Mouse (Mus musculus) left cerebral cortex, postnatal 10 days (tissue): ENCODE results near the gene Ube4b. TPM values are rescaled to one million over a fixed set of nuclear protein-coding genes. Genes with fewer than 3 reads are reported as not detected.
"Not testable (repeated sequence)": the region's sequence is repeated elsewhere in the genome, so short reads cannot be mapped to it uniquely, and the experiment has no call there.

ENCODE experiments used
- DNase-seq, 2 experiments: peaks; one replicate each; pipeline ENCODE4 v3.0.0; 2021 to 2022; ENCODE audit warnings: low spot score in 2 of 2, mixed read lengths in 1 of 2; ENCODE audit errors: extremely low spot score in 1 of 2
- intact Hi-C: fragments of 180-260 bp; cut with DNase I; formaldehyde crosslinking; loops from one replicate; pipeline ENCODE4 v1.15.1; 2025
- total RNA-seq, 2 experiments: library from RNA; stranded (reverse); gene quantifications; 2 replicates each; pipeline ENCODE4 v1.2.3; 2021

Gene Ube4b
- total RNA-seq, 2 experiments from 2014 or later, result 104 to 119 TPM

DNA sequence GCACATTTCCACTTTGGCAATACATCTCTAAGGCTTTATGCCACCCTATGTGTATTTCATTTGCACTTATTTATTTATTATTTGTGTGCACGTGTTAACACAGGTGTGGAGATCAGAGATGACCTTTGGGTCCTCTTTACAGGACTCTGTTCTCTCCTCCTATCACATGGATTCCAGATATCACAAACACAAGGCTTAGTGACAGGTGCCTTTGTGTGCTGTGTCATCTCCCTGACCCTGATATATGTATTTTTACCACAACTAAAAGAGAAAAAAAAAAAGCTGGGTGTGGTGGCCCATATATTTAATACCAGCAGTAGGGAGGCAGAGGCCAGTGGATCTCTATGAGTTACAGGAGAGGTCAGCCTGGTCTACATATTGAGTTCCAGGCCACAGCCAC, 17.9 kb upstream of the Ube4b start:
- intact Hi-C loops, result no loop called here
- no peak for DNase-seq

DNA sequence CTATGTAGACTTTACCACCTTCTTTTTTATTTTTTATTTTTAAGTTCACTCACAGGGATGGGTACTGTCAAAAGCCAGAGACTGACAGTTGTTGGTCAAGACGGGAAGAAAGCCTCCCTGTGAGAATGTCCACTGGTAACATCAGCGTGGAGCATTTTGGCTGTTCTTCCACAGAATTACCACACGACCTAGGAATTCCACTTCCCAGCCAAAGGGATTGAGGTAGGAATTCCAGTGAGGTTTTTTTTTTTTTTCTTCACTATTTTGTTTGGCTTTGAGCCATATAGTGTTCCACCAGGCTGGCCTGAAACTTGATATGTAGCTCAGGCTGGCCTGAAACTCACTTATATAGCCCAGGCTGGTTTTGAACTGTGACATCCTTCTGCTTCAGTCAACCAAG, 15.9 kb upstream of the Ube4b start:
- intact Hi-C loops, result no loop called here
- no peak for DNase-seq

DNA sequence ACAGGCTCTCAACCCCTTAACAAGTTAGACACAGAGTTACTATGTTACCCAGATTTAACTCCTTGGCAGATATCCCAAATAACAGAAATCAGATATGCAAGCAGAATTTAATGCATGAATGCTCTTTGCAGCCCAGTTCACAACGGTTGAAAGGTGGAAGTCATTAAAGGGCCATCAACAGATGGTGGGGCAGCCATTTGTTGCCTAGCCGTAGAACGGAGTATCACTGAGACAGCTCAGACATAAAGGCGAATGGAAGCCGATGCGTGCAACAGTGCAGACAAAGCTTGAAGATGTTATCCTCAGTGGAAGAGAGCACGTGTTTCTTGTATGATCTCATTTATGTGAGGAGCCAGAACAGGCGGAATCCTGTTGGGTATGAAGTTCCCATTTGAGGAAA, 14.0 kb upstream of the Ube4b start:
- intact Hi-C loops, result no loop called here
- DNase-seq, result no peak

DNA sequence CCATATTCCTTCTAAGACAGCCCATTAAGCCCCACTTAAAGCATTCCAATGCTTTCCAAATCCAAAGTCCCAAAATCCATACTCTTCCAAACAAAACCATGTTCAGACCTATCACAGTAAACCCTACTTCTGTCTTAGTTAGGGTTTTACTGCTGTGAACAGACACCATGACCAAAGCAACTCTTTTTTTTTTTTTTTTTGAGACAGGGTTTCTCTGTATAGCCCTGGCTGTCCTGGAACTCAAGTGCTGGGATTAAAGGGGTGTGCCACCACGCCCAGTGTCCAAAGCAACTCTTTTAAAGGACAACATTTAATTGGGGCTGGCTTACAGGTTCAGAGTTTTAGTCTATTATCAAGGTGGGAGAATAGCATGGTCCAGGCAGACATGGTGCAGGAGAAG, 5.3 kb upstream of the Ube4b start:
- DNase-seq, intact Hi-C loops: not testable (repeated sequence)

DNA sequence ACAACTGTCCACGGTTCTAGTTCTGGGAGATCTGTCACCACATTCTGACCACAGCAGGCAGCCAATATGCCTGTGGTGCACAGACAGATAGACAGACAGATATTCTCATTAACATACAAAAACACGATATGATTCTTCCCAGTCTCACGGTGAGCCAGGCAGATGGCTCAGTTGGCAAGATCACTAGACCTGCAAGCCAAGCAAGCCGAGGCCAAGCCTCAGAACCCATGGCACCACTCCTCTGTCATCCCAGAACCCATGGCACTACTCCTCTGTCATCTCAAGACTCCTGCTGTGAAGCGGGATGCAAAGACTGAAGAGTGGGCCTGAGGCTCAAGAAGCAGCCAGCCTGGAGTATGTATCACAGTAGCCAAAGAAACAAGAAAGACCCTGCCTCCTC, 3.0 kb upstream of the Ube4b start:
- intact Hi-C loops, result no loop called here
- DNase-seq, result no peak

DNA sequence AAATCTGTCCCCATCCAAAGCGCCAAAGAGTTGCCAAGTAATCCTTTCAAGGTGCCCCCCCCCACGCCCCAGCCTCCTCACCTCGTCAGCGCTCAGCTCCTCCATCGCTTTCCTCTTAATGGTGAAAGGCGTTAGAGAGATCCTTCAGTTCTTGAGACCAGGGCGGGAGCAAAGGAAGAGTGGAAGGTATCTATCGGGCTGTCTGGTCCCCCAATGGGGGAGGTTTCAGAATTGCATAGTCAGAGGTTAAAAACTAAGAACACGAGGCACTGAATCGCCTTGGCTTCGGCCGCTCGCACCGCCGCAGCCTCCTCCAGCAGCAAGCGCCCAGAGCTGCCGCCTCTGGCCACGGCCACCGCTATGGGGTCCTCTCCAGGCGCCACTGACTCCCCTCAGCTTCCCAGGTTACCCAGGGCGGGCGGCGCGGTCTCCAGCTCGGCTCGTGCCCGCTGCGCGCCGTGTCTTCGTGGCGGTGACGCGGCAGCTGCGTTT, 702 bp downstream of the Ube4b start:
- intact Hi-C loops, result no loop called here
- peak; percentile 28 to 51 for DNase-seq

DNA sequence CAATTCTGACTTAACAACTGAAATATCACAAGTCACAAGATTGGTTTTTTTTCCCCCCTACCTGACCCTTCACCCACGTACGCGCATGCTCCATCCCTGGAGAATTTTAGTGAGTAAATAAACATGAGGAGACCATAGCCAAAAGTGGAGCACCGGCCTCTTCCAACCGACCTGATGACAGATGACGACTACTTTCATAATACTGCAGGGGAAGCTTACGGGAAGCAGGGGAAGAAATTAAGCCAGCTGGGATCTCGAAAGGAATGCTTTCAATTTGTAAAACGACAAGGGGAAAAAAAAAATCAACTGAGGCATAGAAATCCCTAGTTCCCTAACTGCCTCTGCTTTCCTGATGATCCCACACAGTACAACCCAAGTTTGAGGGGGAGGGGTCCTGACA, 1.8 kb downstream of the Ube4b start:
- no peak for DNase-seq
- intact Hi-C loops, result no loop called here

DNA sequence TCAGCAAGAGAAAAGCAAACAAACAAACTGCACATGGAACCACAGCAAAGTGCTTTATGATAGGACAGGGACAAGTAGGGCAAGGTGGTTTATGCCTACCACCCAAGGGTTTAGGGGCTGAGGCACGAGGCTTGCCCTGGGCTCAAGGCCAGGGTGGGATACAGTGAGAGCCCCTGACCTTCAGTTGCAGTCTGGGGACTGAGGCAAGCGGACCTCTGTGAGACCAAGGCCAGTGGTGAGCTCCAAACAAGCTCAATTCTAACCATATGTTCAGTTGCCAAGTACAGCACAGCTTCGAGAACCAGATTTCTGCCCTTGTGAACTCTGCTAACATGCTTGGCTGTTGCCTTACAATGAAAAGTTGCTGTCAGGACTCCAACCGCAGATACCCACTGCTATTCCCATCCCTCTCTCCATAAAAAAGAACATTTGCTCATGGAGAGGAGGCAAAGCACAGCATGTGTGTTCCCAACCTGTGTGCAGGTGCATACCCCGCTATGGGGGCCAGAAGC, 8.6 kb downstream of the Ube4b start:
- intact Hi-C loops, result no loop called here
- DNase-seq, result no peak

DNA sequence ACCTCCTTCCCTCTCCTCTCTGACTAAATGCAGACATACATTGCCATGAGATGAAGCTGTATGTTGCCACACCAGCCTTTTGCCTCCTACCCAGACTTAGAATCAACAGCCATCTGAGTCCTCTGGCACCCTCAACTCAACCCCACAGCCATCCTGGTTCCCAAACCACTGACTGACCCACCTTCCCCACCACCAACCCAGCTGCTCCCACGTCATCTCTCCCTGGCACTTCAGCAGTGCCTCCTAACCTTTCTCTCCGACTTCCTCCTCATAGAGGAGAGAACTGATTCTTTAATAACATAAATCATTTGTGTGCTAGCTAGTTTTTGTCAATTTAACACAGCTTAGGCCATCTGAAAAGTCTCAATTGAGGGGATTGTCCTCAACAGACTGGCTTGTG, 9.6 kb downstream of the Ube4b start:
- intact Hi-C loops, result no loop called here
- DNase-seq, result no peak

DNA sequence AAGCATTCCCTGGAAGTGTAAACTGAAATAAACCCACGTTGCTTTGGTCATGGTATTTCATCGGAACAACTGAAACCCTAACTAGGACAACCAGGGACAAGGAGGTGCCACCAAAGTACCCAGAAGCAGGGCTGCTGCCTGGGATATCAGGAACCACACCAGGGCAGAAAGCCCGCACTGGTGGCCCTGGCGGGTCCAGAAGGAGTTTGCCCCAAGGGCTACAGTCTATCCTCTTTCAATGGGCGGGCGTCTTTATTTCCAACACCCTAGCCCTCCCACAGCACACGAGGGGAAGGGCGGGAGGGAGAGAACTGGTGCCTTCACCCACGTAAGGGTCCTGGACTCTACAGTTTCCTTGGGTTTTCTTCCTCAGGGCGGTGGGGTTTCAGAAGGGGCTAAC, 10.1 kb downstream of the Ube4b start:
- DNase-seq, result no peak
- intact Hi-C loops, result no loop called here

DNA sequence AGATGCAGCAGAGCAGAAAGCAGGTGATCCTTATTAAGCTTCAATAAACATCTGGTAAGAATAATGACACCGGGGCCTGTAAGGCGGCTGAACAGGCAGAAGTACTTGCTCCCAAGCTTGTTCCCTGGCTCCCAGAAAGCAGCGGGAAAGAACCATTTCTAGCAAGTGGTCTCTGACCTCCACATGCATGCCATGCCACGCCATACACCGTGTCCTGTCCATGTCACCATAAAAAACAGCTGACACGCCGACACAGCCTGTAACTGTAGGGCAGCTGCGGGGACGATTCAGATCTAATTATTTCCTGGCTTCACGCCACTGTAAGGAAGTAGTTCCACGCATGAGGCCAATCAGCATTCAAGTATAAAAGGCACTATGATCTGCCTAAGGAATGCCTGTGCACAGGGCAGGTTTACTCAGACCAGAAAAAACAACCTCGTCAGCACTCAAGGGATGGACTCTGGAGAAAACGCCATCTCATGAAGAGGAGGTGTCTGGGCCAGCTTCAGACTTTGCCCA, 10.8 kb downstream of the Ube4b start:
- intact Hi-C loops, result no loop called here

DNA sequence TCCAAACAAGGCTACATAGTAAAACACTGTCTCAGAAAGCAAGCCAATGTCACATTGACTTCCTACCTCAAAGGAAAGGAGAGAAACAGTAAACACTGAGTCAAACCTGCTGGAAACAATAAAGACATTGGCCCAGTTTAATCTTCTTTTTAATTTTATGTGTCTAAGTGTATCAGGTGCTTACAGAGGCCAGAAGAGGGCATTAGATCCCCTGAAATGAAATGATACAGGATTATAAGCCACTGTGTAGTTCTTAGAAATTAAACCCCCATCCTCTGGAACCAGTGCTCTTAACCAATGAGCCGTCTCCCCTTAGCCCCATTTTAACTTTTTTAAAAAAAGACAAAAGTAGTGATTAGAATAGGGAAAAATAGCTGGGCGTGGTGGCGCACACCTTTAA, 12.3 kb downstream of the Ube4b start:
- DNase-seq, result no peak
- intact Hi-C loops, result no loop called here

More for the DNA sequence above, 10.8 kb downstream of the Ube4b start:
- DNase-seq, result no peak

DNA sequence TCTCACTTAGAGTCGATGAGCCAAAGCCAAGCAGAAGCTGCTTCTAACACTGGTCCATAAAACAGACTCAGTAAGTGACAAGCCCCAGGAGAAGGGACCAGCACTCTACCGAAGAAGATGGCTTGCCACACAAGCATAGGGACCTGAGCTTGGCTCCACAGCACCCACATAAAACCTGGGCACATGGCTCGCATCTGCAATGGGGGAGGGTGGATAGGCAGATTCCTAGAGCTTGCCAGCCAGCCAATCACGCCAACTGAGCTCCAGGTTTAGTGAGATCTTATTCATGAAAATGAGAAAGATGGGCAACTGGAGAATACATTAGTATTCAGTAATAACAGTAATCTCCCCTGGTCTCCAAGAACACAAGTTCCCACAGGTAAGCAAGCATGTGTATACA, 16.8 kb downstream of the Ube4b start:
- intact Hi-C loops, result no loop called here
- DNase-seq, result no peak

DNA sequence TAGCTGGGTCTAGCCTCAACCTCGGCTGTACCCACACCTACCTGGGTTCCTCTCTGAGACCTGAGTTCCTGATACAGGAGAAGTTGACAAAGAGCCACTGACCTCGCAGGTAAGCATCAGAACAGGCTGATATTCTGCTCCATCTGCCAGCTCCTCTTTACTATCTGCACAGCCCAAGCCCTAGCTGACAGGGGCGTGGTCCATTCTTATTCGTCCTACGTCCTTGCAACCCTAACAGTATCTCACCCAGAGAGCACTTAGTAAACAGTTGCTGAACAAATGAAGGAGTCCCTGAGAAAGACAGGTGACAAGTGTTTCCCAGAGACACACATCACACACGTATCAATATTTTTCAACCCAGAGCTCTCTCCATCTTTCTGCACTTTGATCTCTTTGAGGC, 18.2 kb downstream of the Ube4b start:
- no peak for DNase-seq
- intact Hi-C loops, result no loop called here

DNA sequence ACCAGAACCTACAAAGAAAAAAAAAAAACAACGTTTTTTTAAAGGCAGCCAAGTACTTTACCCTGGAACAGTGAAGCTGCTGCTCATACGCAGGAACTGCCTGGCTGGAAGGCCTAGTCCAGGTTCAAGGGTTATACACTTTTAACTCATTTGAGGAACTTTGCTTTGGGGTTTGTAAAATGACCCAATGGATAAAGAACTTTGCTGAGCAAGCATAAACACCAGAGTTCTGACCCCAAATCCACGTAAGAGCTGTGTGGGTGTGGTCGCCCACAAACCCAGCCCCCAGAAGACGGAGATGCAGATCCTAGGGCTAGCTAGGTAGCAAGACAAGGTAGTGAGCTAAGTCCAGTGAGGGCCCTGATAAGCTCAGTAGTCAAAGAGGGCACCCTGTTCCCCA, 19.1 kb downstream of the Ube4b start:
- no peak for DNase-seq
- intact Hi-C loops, result no loop called here

DNA sequence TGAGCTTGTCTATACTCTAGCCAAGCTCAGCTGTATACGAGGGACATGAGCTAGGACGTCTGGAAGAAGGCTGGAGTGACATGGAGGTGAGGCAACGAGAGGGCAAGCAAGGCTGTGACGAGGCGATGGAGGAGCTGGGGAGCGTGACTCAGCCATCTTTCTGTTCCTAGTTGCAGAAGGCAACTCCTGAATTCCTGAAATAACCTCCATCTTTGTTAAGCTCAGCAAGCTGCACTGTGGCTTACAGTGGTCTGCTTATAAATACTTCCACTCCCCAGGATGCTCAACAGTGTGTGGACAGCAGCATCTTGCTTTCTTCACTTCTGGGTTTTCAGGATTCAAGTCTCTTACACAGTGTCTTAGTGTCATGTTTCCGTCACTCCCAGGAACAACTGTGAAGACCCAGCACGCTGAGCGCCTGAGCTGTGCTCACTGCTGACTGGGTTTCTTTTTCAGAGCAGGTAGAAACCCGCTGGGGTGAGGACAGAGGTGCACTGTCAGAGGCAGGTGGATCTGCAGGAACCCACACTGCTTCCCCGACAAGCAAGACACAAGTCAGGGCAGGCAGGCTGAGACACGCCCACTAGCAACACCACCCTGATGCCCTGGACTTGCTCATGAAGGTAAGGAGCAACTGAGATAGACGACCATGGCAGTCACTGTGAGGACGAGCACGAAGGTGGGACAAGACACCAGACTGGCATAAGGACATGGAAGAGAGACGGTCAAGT, 20.7 kb downstream of the Ube4b start:
- intact Hi-C loops, result no loop called here
- DNase-seq, result no peak

DNA sequence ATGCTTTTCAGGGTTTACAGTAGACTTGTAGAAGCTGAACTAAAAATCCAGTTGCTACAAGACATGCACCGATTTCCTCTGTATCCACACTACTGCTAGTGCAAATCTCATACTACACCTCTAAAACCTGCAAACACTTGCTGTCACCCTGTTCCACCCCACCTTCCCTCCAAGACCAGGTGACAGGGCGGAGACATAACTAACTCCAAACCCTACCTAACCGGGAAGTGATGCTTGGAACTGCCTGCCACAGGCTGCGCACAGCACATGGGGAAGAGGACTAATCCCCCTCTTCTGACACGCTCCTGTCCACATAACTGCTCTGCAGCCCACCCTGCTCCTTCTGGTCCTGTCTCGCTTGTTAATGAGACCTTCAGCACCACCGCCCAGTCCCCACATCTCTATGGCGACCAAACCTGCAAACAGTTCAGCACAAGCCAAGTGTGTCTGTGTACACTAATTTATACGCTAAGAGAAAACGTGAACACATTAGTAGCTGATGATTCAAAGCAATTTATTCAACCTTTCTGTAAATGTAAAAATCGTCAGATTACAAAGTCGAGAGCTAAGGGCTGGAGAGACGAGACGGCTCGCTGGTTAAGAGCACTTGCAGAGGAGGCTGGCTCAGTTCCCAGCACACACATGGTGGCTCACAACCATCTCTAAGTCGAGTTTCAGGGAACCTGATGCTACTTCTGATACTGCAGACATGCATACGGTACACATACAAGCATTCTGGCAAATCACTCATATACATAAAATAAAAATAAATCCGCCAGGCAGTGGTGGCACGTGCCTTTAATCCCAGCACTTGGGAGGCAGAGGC, 21.7 kb downstream of the Ube4b start:
- DNase-seq, result peak in 1 of 2 experiments; percentile 41

DNA sequence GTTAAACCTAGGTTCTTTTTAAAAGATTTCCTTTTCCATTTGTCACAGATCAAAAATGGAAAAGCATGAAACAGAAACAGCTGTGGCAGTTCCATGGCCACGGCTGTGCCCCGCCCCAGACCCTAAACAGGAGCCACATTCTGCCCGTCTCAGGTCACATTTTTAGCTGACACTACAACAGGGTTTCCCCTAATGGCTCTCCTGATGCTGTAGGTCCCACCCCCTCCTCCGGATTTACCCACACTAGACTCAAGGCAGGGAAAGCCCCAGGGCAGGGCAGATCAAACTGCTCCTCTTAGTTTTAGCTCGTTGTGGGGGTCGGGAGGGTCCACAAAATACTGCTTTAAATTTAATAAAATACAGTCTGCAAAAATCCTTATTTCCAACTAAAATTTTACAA, 23.5 kb downstream of the Ube4b start:
- intact Hi-C loops, result no loop called here

More for the DNA sequence above, 21.7 kb downstream of the Ube4b start:
- intact Hi-C loops, result no loop called here

DNA sequence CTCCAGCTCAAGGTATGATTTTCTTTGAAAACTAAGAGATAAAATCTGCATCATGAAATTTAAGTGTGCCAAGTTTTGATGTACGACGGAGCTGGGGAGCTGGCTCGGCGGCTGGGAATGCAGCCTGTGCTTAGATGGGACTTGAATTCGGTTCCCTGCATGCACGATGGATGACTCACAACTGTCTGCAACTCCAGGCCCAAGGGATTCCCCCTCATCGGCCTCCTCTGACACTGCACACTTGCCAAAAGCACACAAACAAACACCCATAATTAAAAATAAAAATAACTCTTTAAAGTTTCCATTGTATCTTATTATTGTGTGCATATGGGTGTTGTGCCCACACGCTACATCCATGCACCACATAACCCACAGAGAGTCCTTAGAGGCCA, 25.0 kb downstream of the Ube4b start:
- no peak for DNase-seq
- intact Hi-C loops, result no loop called here

More for the DNA sequence above, 23.5 kb downstream of the Ube4b start:
- DNase-seq, result no peak
